Mouse (Mus musculus) left cerebral cortex, adult 2 months (tissue): ENCODE data around the gene Gm11983. TPM values are rescaled to one million over a fixed set of nuclear protein-coding genes. Genes with fewer than 3 reads are reported as not detected.
"Not testable (repeated sequence)": the region's sequence is repeated elsewhere in the genome, so short reads cannot be mapped to it uniquely, and the experiment has no call there.

Experiments used
- DNase-seq, 2 experiments: peaks; one replicate each; pipeline ENCODE4 v3.0.0; 2021 to 2022; ENCODE audit warnings: low spot score in 2 of 2, mixed read lengths in 1 of 2; ENCODE audit errors: extremely low spot score in 1 of 2
- H3K27ac ChIP-seq: fragments of 200-600 bp; 2 replicates; pipeline ENCODE4 v1.8.1; 2022
- H3K4me3 ChIP-seq: fragments of 200-600 bp; 2 replicates; pipeline ENCODE4 v1.8.1; 2022
- CTCF ChIP-seq: fragments of 200-600 bp; IDR thresholded peaks from 2 replicates; pipeline ENCODE4 v1.8.1; 2022; ENCODE audit warnings: antibody characterized with exemption, mild to moderate bottlenecking, moderate library complexity
- intact Hi-C: fragments of 180-260 bp; cut with DNase I; formaldehyde crosslinking; loops from one replicate; pipeline ENCODE4 v1.15.1; 2025
- total RNA-seq, 2 experiments: library from RNA; stranded (reverse); gene quantifications; 2 replicates each; pipeline ENCODE4 v1.2.3; 2021

The Gm11983 gene
- total RNA-seq, 2 experiments from 2014 or later = not detected

DNA sequence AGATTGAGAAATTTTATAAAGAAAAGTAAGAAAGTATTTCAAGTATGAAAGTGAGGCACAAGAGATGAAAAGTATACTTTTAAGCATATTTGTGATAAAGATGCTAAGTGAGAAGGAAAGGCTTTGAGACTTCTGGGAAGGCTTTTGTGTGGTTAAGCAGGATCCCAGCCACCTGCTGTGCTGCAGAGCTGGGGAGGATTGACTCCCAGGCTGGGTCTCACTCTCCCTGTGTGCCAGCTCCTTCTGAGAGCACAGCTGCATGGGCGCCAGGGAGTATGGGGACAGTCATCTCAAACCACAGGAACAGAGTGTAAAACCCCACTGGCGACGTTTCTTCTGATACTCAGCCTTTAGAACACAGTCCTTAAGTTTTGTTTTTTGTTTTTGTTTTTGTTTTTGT is 3.3 kb upstream of the Gm11983 start:
- Histone ChIP-seq H3K27ac (no peak overlapping the region), H3K4me3 (no peak overlapping the region)
- no peak for DNase-seq
- intact Hi-C loops = no loop called here
- no peak for TF ChIP-seq CTCF

GRCm38 (mm10) chr11:6834636-6835035 is 2.8 kb downstream of the Gm11983 start:
- Histone ChIP-seq H3K4me3 (no peak overlapping the region), H3K27ac (no peak overlapping the region)
- TF ChIP-seq CTCF = no peak
- intact Hi-C loops = no loop called here
- DNase-seq = no peak

GRCm38 (mm10) chr11:6833731-6834130 is 3.7 kb downstream of the Gm11983 start:
- TF ChIP-seq CTCF = no peak
- Histone ChIP-seq H3K27ac (no peak overlapping the region), H3K4me3 (no peak overlapping the region)
- intact Hi-C loops = no loop called here
- DNase-seq = no peak

DNA sequence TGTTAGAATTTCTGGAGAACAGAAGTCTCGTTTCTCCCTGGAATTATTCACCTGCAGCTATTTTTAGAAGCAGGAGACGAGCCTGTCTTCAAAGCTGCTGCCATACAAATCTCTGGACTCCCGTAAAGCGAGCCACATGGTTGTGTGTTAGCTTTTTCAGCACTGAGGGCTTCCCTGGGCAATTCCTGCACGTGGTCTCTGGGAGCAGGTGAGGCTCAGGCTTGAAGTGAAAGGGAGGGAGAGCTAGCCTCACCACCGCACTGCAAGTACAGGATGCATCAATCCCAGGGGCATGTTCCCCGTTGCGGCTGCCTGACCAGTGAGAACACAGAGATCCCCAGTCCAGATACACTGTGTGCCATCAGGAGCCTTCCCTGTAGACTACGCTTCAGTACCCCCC is 5.5 kb downstream of the Gm11983 start:
- Histone ChIP-seq H3K27ac (no peak overlapping the region), H3K4me3 (no peak overlapping the region)
- no peak for DNase-seq
- intact Hi-C loops = no loop called here
- no peak for TF ChIP-seq CTCF

GRCm38 (mm10) chr11:6828196-6828595 is 9.3 kb downstream of the Gm11983 start:
- Histone ChIP-seq H3K4me3 (no peak overlapping the region), H3K27ac (no peak overlapping the region)
- no peak for DNase-seq
- intact Hi-C loops = no loop called here
- TF ChIP-seq CTCF = no peak

DNA sequence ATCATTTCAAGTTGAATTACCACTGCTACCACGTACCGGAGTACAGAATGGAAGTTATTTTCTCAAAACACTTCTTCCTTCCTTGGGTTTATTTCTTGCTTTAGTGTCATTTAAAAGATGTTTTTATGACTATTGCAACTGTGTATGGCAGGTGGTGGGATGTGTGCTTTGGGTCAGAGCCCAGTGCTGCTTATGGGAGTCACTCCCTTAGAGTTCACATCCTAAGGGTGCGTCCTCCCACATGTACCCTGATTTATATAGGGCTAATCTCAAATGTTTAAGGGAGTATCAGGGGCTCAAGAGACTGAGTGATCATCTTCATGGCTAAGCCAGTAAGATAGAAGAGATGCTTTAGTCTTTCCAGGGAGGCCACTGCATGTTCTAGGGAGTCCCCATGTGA is 11.3 kb downstream of the Gm11983 start:
- Histone ChIP-seq H3K27ac (no peak overlapping the region), H3K4me3 (no peak overlapping the region)
- intact Hi-C loops = no loop called here
- no peak for DNase-seq
- no peak for TF ChIP-seq CTCF

DNA sequence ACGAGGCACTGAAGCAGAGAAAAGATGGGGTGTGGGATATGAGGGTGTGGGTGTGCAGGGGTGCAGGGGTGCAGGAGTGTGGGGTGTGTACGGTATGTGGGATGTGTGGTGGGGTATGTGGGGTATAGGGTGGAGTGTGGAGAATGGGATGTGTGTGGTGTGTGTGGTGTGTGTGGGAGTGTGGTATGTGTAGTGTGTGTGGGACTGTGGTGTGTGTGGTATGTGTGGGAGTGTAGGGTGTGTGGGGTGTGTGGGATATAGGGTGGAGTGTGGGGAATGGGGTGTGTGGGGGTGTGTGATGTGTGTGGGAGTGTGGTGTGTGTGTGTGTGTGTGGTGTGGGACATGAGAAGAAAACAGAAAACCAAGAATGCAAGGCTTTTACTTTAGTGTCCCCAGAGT is 14.3 kb downstream of the Gm11983 start:
- Histone ChIP-seq H3K4me3 (no peak overlapping the region), H3K27ac (no peak overlapping the region)
- no peak for TF ChIP-seq CTCF
- intact Hi-C loops = no loop called here
- no peak for DNase-seq

DNA sequence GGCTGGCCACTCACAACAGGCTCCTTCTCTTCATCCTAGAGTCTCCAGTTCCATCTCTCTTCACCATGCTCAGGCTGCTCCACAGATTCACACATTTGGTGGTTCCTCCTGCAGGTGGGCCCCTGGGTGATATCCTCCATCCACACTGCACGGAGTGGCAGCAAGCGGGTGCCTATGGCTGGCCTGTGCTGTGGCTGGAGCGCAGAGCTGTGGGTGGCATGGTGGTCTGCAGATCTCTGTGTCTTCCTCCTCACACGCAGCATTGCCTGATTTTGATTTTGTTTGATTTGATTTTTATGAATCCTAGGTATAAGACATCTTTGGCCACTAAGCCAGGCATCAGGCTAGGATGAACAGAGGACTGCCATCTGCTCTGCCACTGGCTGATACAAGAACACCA is 23.0 kb downstream of the Gm11983 start:
- no peak for DNase-seq
- intact Hi-C loops = no loop called here

GRCm38 (mm10) chr11:6802879-6803278 is 34.6 kb downstream of the Gm11983 start:
- DNase-seq, H3K27ac ChIP-seq, intact Hi-C loops, H3K4me3 ChIP-seq: not testable (repeated sequence)

More for the DNA sequence above, 23.0 kb downstream of the Gm11983 start:
- TF ChIP-seq CTCF = no peak
- Histone ChIP-seq H3K4me3 (no peak overlapping the region), H3K27ac (no peak overlapping the region)

GRCm38 (mm10) chr11:6790690-6791089 is 46.8 kb downstream of the Gm11983 start:
- Histone ChIP-seq H3K4me3 (no peak overlapping the region), H3K27ac (no peak overlapping the region)
- TF ChIP-seq CTCF = peak; percentile 29; the same call in 1 of the 2 replicates
- intact Hi-C loops = no loop called here
- no peak for DNase-seq

Other genes with a start within 250 kb of the Gm11983 start
- gene Nacad, start 231.6 kb downstream of the Gm11983 start, total RNA-seq = 10 to 100 TPM; 41.4 to 43.8 TPM
- gene Tbrg4, start 211.6 kb downstream of the Gm11983 start, total RNA-seq = 10 to 100 TPM; 45.9 to 50.8 TPM
- gene Wap, start 199.0 kb downstream of the Gm11983 start, total RNA-seq = not detected
- 10 to 100 TPM; 13.0 to 13.5 TPM for gene Ramp3, start 179.1 kb downstream of the Gm11983 start, total RNA-seq
- 100 to 1,000 TPM; 298 to 316 TPM for gene Adcy1, start 225.8 kb upstream of the Gm11983 start, total RNA-seq